Mouse (Mus musculus) MEL (cell line): ENCODE data around the gene Batf2. TPM values are rescaled to one million over a fixed set of nuclear protein-coding genes. Genes with fewer than 3 reads are reported as not detected.

Experiments used
- DNase-seq: peaks from one replicate; pipeline ENCODE4 v3.0.0; 2011; ENCODE audit warnings: low read depth, low spot score
- H3K27ac ChIP-seq: 2 replicates; pipeline ENCODE4 v1.5.1; 2012; ENCODE audit warnings: low read depth, mild to moderate bottlenecking, control low read depth, low read length, moderate library complexity; ENCODE audit not compliant: control insufficient read depth
- H3K27me3 ChIP-seq, 2 experiments: fragments of 150-350 bp in 1 of 2; sonication (generic) in 1 of 2; 2 replicates each; pipeline ENCODE4 v1.6.1; 2012; ENCODE audit warnings: low read length in 2 of 2, mild to moderate bottlenecking in 2 of 2, improper control_type of control experiment in 1 of 2, moderate library complexity in 1 of 2; ENCODE audit not compliant: insufficient read depth in 2 of 2, control insufficient read depth in 1 of 2
- H3K36me3 ChIP-seq, 2 experiments: 2 replicates each; pipeline ENCODE4 v1.6.1; 2012 to 2014; ENCODE audit warnings: low read length in 2 of 2, improper control_type of control experiment in 1 of 2, inconsistent platforms in 1 of 2, mild to moderate bottlenecking in 1 of 2; ENCODE audit not compliant: insufficient read depth in 2 of 2, control insufficient read depth in 1 of 2
- H3K4me1 ChIP-seq, 2 experiments: fragments of 150-350 bp in 1 of 2; sonication (generic) in 1 of 2; 2 replicates each; pipeline ENCODE4 v1.6.1; 2012; ENCODE audit warnings: low read length in 2 of 2, improper control_type of control experiment in 1 of 2, mild to moderate bottlenecking in 1 of 2; ENCODE audit not compliant: insufficient read depth in 2 of 2, control insufficient read depth in 1 of 2
- H3K4me3 ChIP-seq, 2 experiments: fragments of 150-350 bp in 1 of 2; sonication (generic) in 1 of 2; 2 replicates each; pipeline ENCODE4 v1.5.1; 2012; ENCODE audit warnings: low read depth in 2 of 2, low read length in 2 of 2, mild to moderate bottlenecking in 2 of 2, moderate library complexity in 2 of 2, control low read depth in 1 of 2, improper control_type of control experiment in 1 of 2; ENCODE audit not compliant: control insufficient read depth in 1 of 2, insufficient read depth in 1 of 2
- H3K79me2 ChIP-seq: 2 replicates; pipeline ENCODE4 v1.6.1; 2012; ENCODE audit warnings: mild to moderate bottlenecking, low read length, moderate library complexity; ENCODE audit not compliant: control insufficient read depth, poor library complexity, insufficient read depth
- H3K9ac ChIP-seq: 2 replicates; pipeline ENCODE4 v1.6.1; 2012; ENCODE audit warnings: low read depth, mild to moderate bottlenecking, control low read depth, low read length, moderate library complexity; ENCODE audit not compliant: control insufficient read depth, poor library complexity, severe bottlenecking
- H3K9me3 ChIP-seq: fragments of 150-350 bp; sonication (generic); replicated peaks from 2 replicates; pipeline ENCODE4 v1.6.1; 2012; ENCODE audit warnings: mild to moderate bottlenecking, low read length, improper control_type of control experiment, moderate library complexity; ENCODE audit not compliant: insufficient read depth
- CHD2 ChIP-seq: IDR thresholded peaks from 2 replicates; pipeline ENCODE4 v1.6.1; 2011; ENCODE audit warnings: low read length, improper control_type of control experiment
- CTCF ChIP-seq, 3 experiments: IDR thresholded peaks in 2 of 3; conservative IDR thresholded peaks in 1 of 3; 2 replicates each; pipeline ENCODE4 v1.5.1; 2011 to 2012; ENCODE audit warnings: low read length in 3 of 3, low read depth in 2 of 3, mild to moderate bottlenecking in 2 of 3, improper control_type of control experiment in 1 of 3, inconsistent platforms in 1 of 3, mixed read lengths in 1 of 3, moderate library complexity in 1 of 3; ENCODE audit not compliant: control insufficient read depth in 1 of 3, insufficient read depth in 1 of 3, poor library complexity in 1 of 3, severe bottlenecking in 1 of 3
- EP300 ChIP-seq, 2 experiments: IDR thresholded peaks; 2 replicates each; pipeline ENCODE4 v1.6.1; 2011; ENCODE audit warnings: improper control_type of control experiment in 2 of 2, low read length in 2 of 2, low read depth in 1 of 2, mild to moderate bottlenecking in 1 of 2
- GABPA ChIP-seq: IDR thresholded peaks from 2 replicates; pipeline ENCODE4 v1.6.1; 2012; ENCODE audit warnings: low read depth, mild to moderate bottlenecking, inconsistent platforms, low read length, improper control_type of control experiment, moderate library complexity
- HCFC1 ChIP-seq: IDR thresholded peaks from 2 replicates; pipeline ENCODE4 v1.6.1; 2012; ENCODE audit warnings: low read depth, mild to moderate bottlenecking, inconsistent platforms, low read length, improper control_type of control experiment, moderate library complexity
- JUND ChIP-seq: IDR thresholded peaks from 2 replicates; pipeline ENCODE4 v1.6.1; 2011; ENCODE audit warnings: low read depth, mild to moderate bottlenecking, improper control_type of control experiment, low read length
- MAFK ChIP-seq: IDR thresholded peaks from 2 replicates; pipeline ENCODE4 v1.6.1; 2011; ENCODE audit warnings: low read depth, mild to moderate bottlenecking, low read length, improper control_type of control experiment, borderline replicate concordance
- MAZ ChIP-seq: IDR thresholded peaks from 2 replicates; pipeline ENCODE4 v1.6.1; 2012; ENCODE audit warnings: low read depth, mild to moderate bottlenecking, inconsistent platforms, low read length, improper control_type of control experiment
- MYB ChIP-seq: IDR thresholded peaks from 2 replicates; pipeline ENCODE4 v1.6.1; 2011; ENCODE audit warnings: mild to moderate bottlenecking, low read depth, low read length, improper control_type of control experiment
- NELFE ChIP-seq: IDR thresholded peaks from 2 replicates; pipeline ENCODE4 v1.6.1; 2011; ENCODE audit warnings: low read depth, low read length, improper control_type of control experiment
- NRF1 ChIP-seq: IDR thresholded peaks from 2 replicates; pipeline ENCODE4 v1.6.1; 2014; ENCODE audit warnings: low read depth, mild to moderate bottlenecking, inconsistent platforms, low read length, improper control_type of control experiment, moderate library complexity; ENCODE audit not compliant: poor library complexity, insufficient read depth, severe bottlenecking
- POLR2AphosphoS2 ChIP-seq: IDR thresholded peaks from 2 replicates; pipeline ENCODE4 v1.6.1; 2011; ENCODE audit warnings: low read length, improper control_type of control experiment
- SIN3A ChIP-seq: IDR thresholded peaks from 2 replicates; pipeline ENCODE4 v1.6.1; 2012; ENCODE audit warnings: low read length, improper control_type of control experiment, inconsistent platforms
- TAL1 ChIP-seq: IDR thresholded peaks from 2 replicates; pipeline ENCODE4 v1.6.1; 2012; ENCODE audit warnings: mild to moderate bottlenecking, inconsistent platforms, low read length, moderate library complexity, mixed read lengths
- UBTF ChIP-seq: IDR thresholded peaks from 2 replicates; pipeline ENCODE4 v1.6.1; 2012; ENCODE audit warnings: low read depth, mild to moderate bottlenecking, inconsistent platforms, low read length, improper control_type of control experiment, moderate library complexity, borderline replicate concordance; ENCODE audit not compliant: insufficient read depth
- USF1 ChIP-seq: IDR thresholded peaks from 2 replicates; pipeline ENCODE4 v1.6.1; 2014; ENCODE audit warnings: low read depth, mild to moderate bottlenecking, inconsistent platforms, low read length, improper control_type of control experiment, moderate library complexity
- USF2 ChIP-seq, 2 experiments: IDR thresholded peaks; 2 replicates each; pipeline ENCODE4 v1.6.1; 2011 to 2012; ENCODE audit warnings: improper control_type of control experiment in 2 of 2, low read length in 2 of 2, borderline replicate concordance in 1 of 2, inconsistent platforms in 1 of 2, low read depth in 1 of 2, mild to moderate bottlenecking in 1 of 2; ENCODE audit not compliant: insufficient read depth in 1 of 2
- ZC3H11A ChIP-seq: IDR thresholded peaks from 2 replicates; pipeline ENCODE4 v1.6.1; 2012; ENCODE audit warnings: low read depth, mild to moderate bottlenecking, inconsistent platforms, low read length, improper control_type of control experiment
- ZNF384 ChIP-seq: IDR thresholded peaks from 2 replicates; pipeline ENCODE4 v1.6.1; 2012; ENCODE audit warnings: low read depth, mild to moderate bottlenecking, inconsistent platforms, low read length, improper control_type of control experiment
- polyA plus RNA-seq, 2 experiments: library from polyadenylated mRNA; stranded (reverse) in 1 of 2; unstranded in 1 of 2; fragments of >175 nt in 1 of 2; fragments of >200 nt in 1 of 2; gene quantifications; 2 replicates each; pipeline versions ENCODE4 v1.2.1 to v1.2.4; 2012; ENCODE audit warnings: low replicate concordance in 2 of 2, low read depth in 1 of 2; ENCODE audit not compliant: insufficient read length in 2 of 2, insufficient read depth in 1 of 2, missing spikeins in 1 of 2
- total RNA-seq: library from RNA; depleted of rRNA; stranded (reverse); fragments of 300-350 nt; gene quantifications from 2 replicates; pipeline ENCODE4 v1.2.3, GENCODE M21; 2012

Gene Batf2
- total and polyA plus RNA-seq, 3 experiments = 0.19 to 0.60 TPM; not detected in 1

GRCm38 (mm10) chr19:6184131-6184530 is 43.3 kb downstream of the Batf2 start, which contains the start of gene Majin:
Gene Majin, plus strand, starts transcription at chr19:6184388.
- no peaks in the 10 kb centered on the region for H3K79me2 ChIP-seq
- TF ChIP-seq MYB (no peak), TAL1 (no peak), USF2 (IDR thresholded peaks at IDR 0.05; ENCODE audit: borderline replicate concordance in 1 of 2, insufficient read depth in 1 of 2, low read depth in 1 of 2, low read length in 2 of 2) (no peak), ZC3H11A (no peak), EP300 (IDR thresholded peaks at IDR 0.05; ENCODE audit: low read depth in 1 of 2, low read length in 2 of 2) (no peak), ZNF384 (no peak), NRF1 (no peak), CHD2 (no peak), UBTF (no peak), MAZ (no peak), GABPA (no peak), SIN3A (no peak), JUND (no peak), NELFE (no peak)
- TF ChIP-seq, all 39 proteins: peak for 0
- Histone ChIP-seq H3K9ac (no peak within 1 kb of the TSS), H3K9me3 (no peaks in the 10 kb centered on the region), H3K27ac (no peak within 1 kb of the TSS), H3K4me1 (no peaks in the 10 kb centered on the region), H3K36me3 (no peaks in the 10 kb centered on the region), H3K4me3 (no peak within 1 kb of the TSS), H3K27me3 (peaks cover 0 to 2% of the 10 kb centered on the region in 2 experiments; a peak in 2 of 4 replicates)
- no peak for DNase-seq

GRCm38 (mm10) chr19:6204265-6204664 is 63.5 kb downstream of the Batf2 start:
- H3K36me3 ChIP-seq = no peaks in the 10 kb centered on the region
- peaks cover 2 to 3% of the 10 kb centered on the region in 2 experiments; a peak in 3 of 4 replicates for H3K27me3 ChIP-seq
- no peaks in the 10 kb centered on the region for H3K79me2 ChIP-seq
- no peak overlapping the region for H3K27ac ChIP-seq
- TF ChIP-seq ZNF384 (no peak), POLR2AphosphoS2 (no peak), NRF1 (no peak), MYB (no peak), CTCF (IDR thresholded peaks at IDR 0.05 in 2 of 3, conservative IDR thresholded peaks at IDR 0.05 in 1 of 3; ENCODE audit: control insufficient read depth in 1 of 3, insufficient read depth in 1 of 3, low read depth in 2 of 3, low read length in 3 of 3, poor library complexity in 1 of 3, severe bottlenecking in 1 of 3) (no peak), HCFC1 (no peak), USF1 (no peak), MAFK (no peak)
- H3K4me3 ChIP-seq = no peak overlapping the region
- H3K4me1 ChIP-seq = no peaks in the 10 kb centered on the region
- DNase-seq = no peak
- no peaks in the 10 kb centered on the region for H3K9me3 ChIP-seq
- H3K9ac ChIP-seq = no peak overlapping the region
